In the genomic region with DNA sequence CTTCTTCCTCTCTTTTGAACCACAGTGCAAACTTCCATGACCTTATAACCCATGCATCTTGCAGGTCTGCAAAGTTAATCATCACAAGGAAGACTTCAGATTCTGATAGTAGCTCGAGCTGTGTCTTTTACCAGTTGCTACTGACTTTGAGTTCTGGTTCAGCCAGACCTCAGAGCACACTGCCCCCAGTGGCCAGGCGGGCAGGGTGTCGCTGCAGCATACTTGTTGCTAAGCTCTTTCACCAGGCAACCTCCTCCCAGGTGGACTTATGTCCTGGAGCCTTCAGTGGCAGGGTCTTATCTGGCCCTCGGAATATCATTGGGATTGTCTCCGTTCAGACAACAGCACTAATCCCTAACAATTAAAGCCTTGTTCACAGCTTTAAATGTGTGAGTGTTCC, we compare ENCODE assay signal across 15 mouse cellular contexts.
DNase-seq lines count a peak whose midpoint lies in the region; ATAC-seq and TF ChIP-seq lines count a peak whose summit lies in the region.
"Had no signal": no experiment of that assay in that cellular context is flagged by ENCODE, and none has a peak within 500 bp of the region (broad histone marks: within the 10 kb centered on the region; RNA-seq: fewer than 3 reads in every experiment).

No protein-coding gene starts in this region.

- no peak for ATAC-seq in forebrain, postnatal 0 days
- no peak for ATAC-seq in forebrain, embryonic 14.5 days
- ATAC-seq: inflammation-experienced regulatory T-cells, adult 6 months; midbrain, embryonic 16.5 days had no signal

- H3K27me3 ChIP-seq in forebrain, postnatal 0 days (ENCODE audit: insufficient read depth, low read length) = no peaks in the 10 kb centered on the region
- H3K27me3 ChIP-seq in forebrain, embryonic 14.5 days (replicated peaks; ENCODE audit: control insufficient read depth, insufficient read depth, low read length) = no peaks in the 10 kb centered on the region
- H3K27me3 ChIP-seq in ES-Bruce4 (ENCODE audit: control insufficient read depth, insufficient read depth, low read length, poor library complexity, severe bottlenecking) = no peaks in the 10 kb centered on the region
- H3K27me3 ChIP-seq: lung, embryonic 15.5 days had no signal

- H3K9me3 ChIP-seq in forebrain, postnatal 0 days (ENCODE audit: low read length) = peaks cover 4% of the 10 kb centered on the region; the same call in 1 of the 2 replicates
- no peaks in the 10 kb centered on the region for H3K9me3 ChIP-seq in forebrain, embryonic 14.5 days (replicated peaks; ENCODE audit: control insufficient read depth, low read length)
- no peaks in the 10 kb centered on the region for H3K9me3 ChIP-seq in ES-Bruce4 (replicated peaks; ENCODE audit: control insufficient read depth, insufficient read depth, low read length, poor library complexity, severe bottlenecking)

- H3K27ac ChIP-seq in forebrain, postnatal 0 days (ENCODE audit: low read depth, low read length) = no peak overlapping the region
- H3K27ac ChIP-seq in forebrain, embryonic 14.5 days (ENCODE audit: low read depth, low read length) = no peak overlapping the region
- no peak overlapping the region for H3K27ac ChIP-seq in left cerebral cortex, adult 2 months
- no peak overlapping the region for H3K27ac ChIP-seq in ES-Bruce4 (ENCODE audit: insufficient read depth, low read length)
- H3K27ac ChIP-seq: lung, embryonic 15.5 days had no signal

- no peak for DNase-seq in forebrain, postnatal 0 days
- DNase-seq in forebrain, embryonic 14.5 days (ENCODE audit: low spot score) = no peak
- no peak for DNase-seq in left cerebral cortex, adult 2 months (ENCODE audit: extremely low spot score in 1 of 2, low spot score in 2 of 2)
- DNase-seq in left cerebral cortex, postnatal 14 days (ENCODE audit: low spot score in 2 of 2) = no peak
- DNase-seq in brain, embryonic 14.5 days (ENCODE audit: low read depth) = no peak
- DNase-seq in cerebellum, postnatal 25 days = no peak
- no peak for DNase-seq in left cerebral cortex, adult 9 months (ENCODE audit: low spot score in 2 of 2)
- DNase-seq: adrenal gland, postnatal 25 days; gastrocnemius, postnatal 36 days; kidney, postnatal 10 days; layer of hippocampus, adult 9-11 months had no signal

- H3K4me3 ChIP-seq in forebrain, postnatal 0 days (ENCODE audit: low read depth, low read length) = no peak overlapping the region
- no peak overlapping the region for H3K4me3 ChIP-seq in forebrain, embryonic 14.5 days (ENCODE audit: low read depth, low read length)
- H3K4me3 ChIP-seq in left cerebral cortex, adult 2 months = no peak overlapping the region
- H3K4me3 ChIP-seq in ES-Bruce4 (ENCODE audit: low read depth, low read length) = no peak overlapping the region
- H3K4me3 ChIP-seq: lung, embryonic 15.5 days had no signal

- H3K36me3 ChIP-seq in forebrain, postnatal 0 days (ENCODE audit: insufficient read depth) = no peaks in the 10 kb centered on the region
- no peaks in the 10 kb centered on the region for H3K36me3 ChIP-seq in forebrain, embryonic 14.5 days (ENCODE audit: control insufficient read depth, insufficient read depth, low read length)
- H3K36me3 ChIP-seq in ES-Bruce4 (ENCODE audit: control insufficient read depth, insufficient read depth, low read length, poor library complexity, severe bottlenecking) = no peaks in the 10 kb centered on the region
- H3K36me3 ChIP-seq: lung, embryonic 15.5 days had no signal

- intact Hi-C loops in left cerebral cortex, adult 2 months (cut with DNase I) = no loop called here
- intact Hi-C loops in left cerebral cortex, postnatal 14 days (cut with DNase I) = no loop called here

- no peak overlapping the region for H3K4me2 ChIP-seq in forebrain, postnatal 0 days (ENCODE audit: low read depth)
- H3K4me2 ChIP-seq in forebrain, embryonic 14.5 days (ENCODE audit: low read length) = no peak overlapping the region
- H3K4me2 ChIP-seq: lung, embryonic 15.5 days had no signal

- TF ChIP-seq POLR2A in ES-Bruce4 (IDR thresholded peaks at IDR 0.05; ENCODE audit: insufficient read depth, low read length) = no peak
- TF ChIP-seq POLR2A in brain, embryonic 14.5 days (IDR thresholded peaks at IDR 0.05; ENCODE audit: borderline replicate concordance, extremely low read depth, insufficient read depth, insufficient read length, poor library complexity, severe bottlenecking) = no peak

- TF ChIP-seq EP300 in ES-Bruce4 (IDR thresholded peaks at IDR 0.05; ENCODE audit: insufficient read depth, low read depth, low read length) = no peak

- H3K9ac ChIP-seq in forebrain, postnatal 0 days = no peak overlapping the region
- no peak overlapping the region for H3K9ac ChIP-seq in forebrain, embryonic 14.5 days (ENCODE audit: low read length)
- no peak overlapping the region for H3K9ac ChIP-seq in ES-Bruce4 (ENCODE audit: low read depth, poor library complexity, severe bottlenecking)
- H3K9ac ChIP-seq: lung, embryonic 15.5 days had no signal

- no peaks in the 10 kb centered on the region for H3K4me1 ChIP-seq in forebrain, postnatal 0 days (ENCODE audit: insufficient read depth)
- H3K4me1 ChIP-seq in forebrain, embryonic 14.5 days (ENCODE audit: control insufficient read depth, insufficient read depth, low read length) = no peaks in the 10 kb centered on the region
- H3K4me1 ChIP-seq in ES-Bruce4 (ENCODE audit: control insufficient read depth, insufficient read depth, low read length) = no peaks in the 10 kb centered on the region
- H3K4me1 ChIP-seq: lung, embryonic 15.5 days had no signal

- peak; percentile 26 for TF ChIP-seq CTCF in forebrain, postnatal 0 days (IDR thresholded peaks at IDR 0.05; ENCODE audit: low read depth)
- peak; percentile 29 for TF ChIP-seq CTCF in left cerebral cortex, adult 2 months (IDR thresholded peaks at IDR 0.05)
- TF ChIP-seq CTCF in ES-Bruce4 (IDR thresholded peaks at IDR 0.05; ENCODE audit: low read depth, low read length) = peak; percentile 63
- TF ChIP-seq CTCF in brain, embryonic 14.5 days (IDR thresholded peaks at IDR 0.05; ENCODE audit: borderline replicate concordance, extremely low read depth, insufficient read depth, insufficient read length) = peak; percentile 46

- 72% methylated on average over 5 of the region's 5 CpGs for WGBS in forebrain, postnatal 0 days
- WGBS in forebrain, embryonic 14.5 days = 61% methylated on average over 5 of the region's 5 CpGs
